Mouse (Mus musculus) C2C12 (cell line): Measurements from ENCODE around the gene Ankrd17. TPM values are rescaled to one million over a fixed set of nuclear protein-coding genes. Genes with fewer than 3 reads are reported as not detected.

Source experiments
- H3K27me3 ChIP-seq: one replicate; pipeline ENCODE4 v1.6.1; 2011; ENCODE audit not compliant: control insufficient read depth, insufficient read depth, insufficient read length
- H3K36me3 ChIP-seq: one replicate; pipeline ENCODE4 v1.6.1; 2011; ENCODE audit not compliant: control insufficient read depth, insufficient read depth
- H3K4me3 ChIP-seq: one replicate; pipeline ENCODE4 v1.5.1; 2011; ENCODE audit warnings: mild to moderate bottlenecking, control low read depth; ENCODE audit not compliant: poor library complexity, insufficient read depth, severe bottlenecking
- H3K79me2 ChIP-seq: one replicate; pipeline ENCODE4 v1.6.1; 2011; ENCODE audit not compliant: control insufficient read depth, insufficient read depth
- H3K79me3 ChIP-seq: one replicate; pipeline ENCODE4 v1.6.1; 2011; ENCODE audit warnings: low read depth, control low read depth
- H3ac ChIP-seq: one replicate; pipeline ENCODE3; 2011; ENCODE audit warnings: low read depth; ENCODE audit not compliant: control insufficient read depth, insufficient read length
- CEBPB ChIP-seq: IDR thresholded peaks from one replicate; pipeline ENCODE4 v1.6.1; 2011; ENCODE audit warnings: low read depth, mild to moderate bottlenecking, control low read depth, moderate library complexity
- CTCF ChIP-seq: IDR thresholded peaks from one replicate; pipeline ENCODE4 v1.5.1; 2011; ENCODE audit not compliant: control insufficient read depth, insufficient read depth, insufficient read length
- FOSL1 ChIP-seq: IDR thresholded peaks from one replicate; pipeline ENCODE4 v1.8.0; 2011; ENCODE audit warnings: mild to moderate bottlenecking, low read length; ENCODE audit not compliant: poor library complexity, insufficient read depth, severe bottlenecking
- MAX ChIP-seq: IDR thresholded peaks from one replicate; pipeline ENCODE4 v1.6.1; 2011; ENCODE audit warnings: mild to moderate bottlenecking, control low read depth
- MYOD1 ChIP-seq: IDR thresholded peaks from one replicate; pipeline ENCODE4 v1.6.1; 2011; ENCODE audit warnings: low read depth; ENCODE audit not compliant: control insufficient read depth, insufficient read length
- MYOG ChIP-seq: IDR thresholded peaks from one replicate; pipeline ENCODE4 v1.6.1; 2011; ENCODE audit not compliant: control insufficient read depth, insufficient read length; ENCODE audit errors: extremely low read depth
- USF1 ChIP-seq: IDR thresholded peaks from one replicate; pipeline ENCODE4 v1.6.1; 2011; ENCODE audit warnings: low read depth, mild to moderate bottlenecking, control low read depth, moderate library complexity
- polyA plus RNA-seq: library from polyadenylated mRNA; unstranded; fragments of >200 nt; fragmentation: generic; extraction: Trizol; gene quantifications from one replicate; pipeline ENCODE4 v1.2.1, GENCODE M21; 2012; ENCODE audit warnings: missing spikeins

Ankrd17 gene
- polyA plus RNA-seq, 1 experiment: 16.0 TPM

- Histone ChIP-seq H3K79me2 (peaks cover 21% of the 10 kb centered on the region), H3K4me3 (no peak overlapping the region), H3ac (no peak overlapping the region), H3K36me3 (peaks cover 71% of the 10 kb centered on the region), H3K79me3 (peaks cover 12% of the 10 kb centered on the region), H3K27me3 (no peaks in the 10 kb centered on the region)
- no peak for TF ChIP-seq MYOG
- no peak for TF ChIP-seq CTCF
- TF ChIP-seq USF1: no peak
- TF ChIP-seq FOSL1: no peak
- TF ChIP-seq CEBPB: no peak
- no peak for TF ChIP-seq MAX
- no peak for TF ChIP-seq MYOD1
These were observed 121.0 kb downstream of the Ankrd17 start for GRCm38 (mm10) chr5:90245416-90245815.

- no peak overlapping the region for H3ac ChIP-seq
- H3K79me2 ChIP-seq: peaks cover 16% of the 10 kb centered on the region
- peaks cover 91% of the 10 kb centered on the region for H3K36me3 ChIP-seq
- no peaks in the 10 kb centered on the region for H3K79me3 ChIP-seq
- TF ChIP-seq MYOG (no peak), CTCF (no peak), FOSL1 (no peak), CEBPB (no peak)
- H3K27me3 ChIP-seq: no peaks in the 10 kb centered on the region
- H3K4me3 ChIP-seq: no peak overlapping the region
These were observed 131.2 kb downstream of the Ankrd17 start for GRCm38 (mm10) chr5:90235217-90235616.

GRCm38 (mm10) chr5:90233305-90233704 lies 133.1 kb downstream of the Ankrd17 start:
- Histone ChIP-seq H3ac (no peak overlapping the region), H3K36me3 (peaks cover 96% of the 10 kb centered on the region), H3K79me2 (no peaks in the 10 kb centered on the region), H3K4me3 (no peak overlapping the region), H3K27me3 (no peaks in the 10 kb centered on the region), H3K79me3 (no peaks in the 10 kb centered on the region)
- TF ChIP-seq CEBPB (no peak), MYOG (no peak), CTCF (no peak), FOSL1 (no peak), MAX (no peak), MYOD1 (no peak), USF1 (no peak)

GRCm38 (mm10) chr5:90229760-90230159 lies 136.6 kb downstream of the Ankrd17 start:
- peaks cover 78% of the 10 kb centered on the region for H3K36me3 ChIP-seq
- H3K79me3 ChIP-seq: no peaks in the 10 kb centered on the region
- H3K79me2 ChIP-seq: no peaks in the 10 kb centered on the region
- TF ChIP-seq CTCF: no peak
- no peak for TF ChIP-seq CEBPB
- no peak for TF ChIP-seq MYOG
- TF ChIP-seq USF1: no peak
- no peak overlapping the region for H3ac ChIP-seq
- no peaks in the 10 kb centered on the region for H3K27me3 ChIP-seq
- H3K4me3 ChIP-seq: no peak overlapping the region

- no peaks in the 10 kb centered on the region for H3K27me3 ChIP-seq
- H3K79me2 ChIP-seq: peaks cover 20% of the 10 kb centered on the region
- no peak overlapping the region for H3K4me3 ChIP-seq
- H3K79me3 ChIP-seq: peaks cover 10% of the 10 kb centered on the region
- TF ChIP-seq MYOD1: no peak
- no peak for TF ChIP-seq MAX
- TF ChIP-seq CEBPB: no peak
- no peak for TF ChIP-seq MYOG
- TF ChIP-seq USF1: no peak
- TF ChIP-seq CTCF: no peak
- TF ChIP-seq FOSL1: no peak
- H3ac ChIP-seq: no peak overlapping the region
- H3K36me3 ChIP-seq: peaks cover 50% of the 10 kb centered on the region
These were observed 139.7 kb downstream of the Ankrd17 start for GRCm38 (mm10) chr5:90226696-90227095.

GRCm38 (mm10) chr5:90224730-90225129 lies 141.6 kb downstream of the Ankrd17 start:
- Histone ChIP-seq H3K79me3 (peaks cover 10% of the 10 kb centered on the region), H3K79me2 (peaks cover 31% of the 10 kb centered on the region), H3K4me3 (no peak overlapping the region), H3K36me3 (peaks cover 43% of the 10 kb centered on the region), H3ac (no peak overlapping the region), H3K27me3 (no peaks in the 10 kb centered on the region)
- TF ChIP-seq FOSL1 (no peak), MYOD1 (no peak)
